Mouse (Mus musculus): ENCODE measurements around the gene St6galnac5. TPM values are rescaled to one million over a fixed set of nuclear protein-coding genes. Genes with fewer than 3 reads are reported as not detected.
"Not testable (repeated sequence)": the region's sequence is repeated elsewhere in the genome, so short reads cannot be mapped to it uniquely, and the experiment has no call there.

The St6galnac5 gene
- polyA plus RNA-seq, 1 experiment, result not detected

DNA sequence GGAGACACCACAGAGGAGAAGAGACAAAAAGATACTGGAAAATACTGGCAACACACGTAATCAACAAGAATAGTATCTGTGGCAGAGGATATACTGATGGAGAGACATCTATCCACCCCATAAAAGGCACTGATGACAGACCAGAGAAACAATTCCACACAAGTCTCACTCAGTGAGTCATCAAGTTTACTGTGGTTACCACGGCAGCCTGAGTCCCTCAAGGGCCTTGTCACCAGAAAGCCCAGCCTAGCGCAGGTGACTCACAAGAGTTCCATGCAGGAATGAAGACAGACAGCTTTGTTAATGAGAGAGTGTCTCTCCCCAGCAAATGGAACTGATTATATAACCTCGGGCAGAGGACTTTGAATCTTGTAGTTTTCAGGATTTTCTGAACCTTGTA, 168.1 kb downstream of the St6galnac5 start:
- Histone ChIP-seq H3K9ac (ENCODE audit: low read depth, poor library complexity, severe bottlenecking) (no peak overlapping the region), H3K36me3 (ENCODE audit: control insufficient read depth, insufficient read depth, low read length, poor library complexity, severe bottlenecking) (no peaks in the 10 kb centered on the region), H3K27me3 (ENCODE audit: control insufficient read depth, insufficient read depth, low read length, poor library complexity, severe bottlenecking) (no peaks in the 10 kb centered on the region), H3K4me1 (ENCODE audit: control insufficient read depth, insufficient read depth, low read length) (no peaks in the 10 kb centered on the region), H3K4me3 (ENCODE audit: low read depth, low read length) (no peak overlapping the region), H3K9me3 (replicated peaks; ENCODE audit: control insufficient read depth, insufficient read depth, low read length, poor library complexity, severe bottlenecking) (peaks cover 11% of the 10 kb centered on the region), H3K27ac (ENCODE audit: insufficient read depth, low read length) (no peak overlapping the region)
- TF ChIP-seq CTCF (IDR thresholded peaks at IDR 0.05; ENCODE audit: low read depth, low read length) (no peak), POLR2A (IDR thresholded peaks at IDR 0.05; ENCODE audit: insufficient read depth, low read length) (no peak), EP300 (IDR thresholded peaks at IDR 0.05; ENCODE audit: insufficient read depth, low read depth, low read length) (no peak)

GRCm38 (mm10) chr3:152799738-152800431, 182.2 kb downstream of the St6galnac5 start:
- no peaks in the 10 kb centered on the region for H3K36me3 ChIP-seq (ENCODE audit: control insufficient read depth, insufficient read depth, low read length, poor library complexity, severe bottlenecking)
- H3K9ac ChIP-seq (ENCODE audit: low read depth, poor library complexity, severe bottlenecking), result no peak overlapping the region
- H3K9me3 ChIP-seq (replicated peaks; ENCODE audit: control insufficient read depth, insufficient read depth, low read length, poor library complexity, severe bottlenecking), result peaks cover 6% of the 10 kb centered on the region
- H3K27ac ChIP-seq (ENCODE audit: insufficient read depth, low read length), result no peak overlapping the region
- no peaks in the 10 kb centered on the region for H3K4me1 ChIP-seq (ENCODE audit: control insufficient read depth, insufficient read depth, low read length)
- no peak overlapping the region for H3K4me3 ChIP-seq (ENCODE audit: low read depth, low read length)
- no peaks in the 10 kb centered on the region for H3K27me3 ChIP-seq (ENCODE audit: control insufficient read depth, insufficient read depth, low read length, poor library complexity, severe bottlenecking)
- TF ChIP-seq POLR2A (IDR thresholded peaks at IDR 0.05; ENCODE audit: insufficient read depth, low read length), result no peak
- TF ChIP-seq EP300 (IDR thresholded peaks at IDR 0.05; ENCODE audit: insufficient read depth, low read depth, low read length), result no peak
- no peak for TF ChIP-seq CTCF (IDR thresholded peaks at IDR 0.05; ENCODE audit: low read depth, low read length)

GRCm38 (mm10) chr3:152797354-152797753, 184.7 kb downstream of the St6galnac5 start:
- Histone ChIP-seq H3K9me3 (replicated peaks; ENCODE audit: control insufficient read depth, insufficient read depth, low read length, poor library complexity, severe bottlenecking) (peaks cover 6% of the 10 kb centered on the region), H3K4me3 (ENCODE audit: low read depth, low read length) (no peak overlapping the region), H3K27me3 (ENCODE audit: control insufficient read depth, insufficient read depth, low read length, poor library complexity, severe bottlenecking) (no peaks in the 10 kb centered on the region), H3K4me1 (ENCODE audit: control insufficient read depth, insufficient read depth, low read length) (no peaks in the 10 kb centered on the region), H3K9ac (ENCODE audit: low read depth, poor library complexity, severe bottlenecking) (no peak overlapping the region), H3K27ac (ENCODE audit: insufficient read depth, low read length) (no peak overlapping the region), H3K36me3 (ENCODE audit: control insufficient read depth, insufficient read depth, low read length, poor library complexity, severe bottlenecking) (no peaks in the 10 kb centered on the region)
- no peak for TF ChIP-seq POLR2A (IDR thresholded peaks at IDR 0.05; ENCODE audit: insufficient read depth, low read length)

- H3K36me3 ChIP-seq (ENCODE audit: control insufficient read depth, insufficient read depth, low read length, poor library complexity, severe bottlenecking), result no peaks in the 10 kb centered on the region
- H3K9me3 ChIP-seq (replicated peaks; ENCODE audit: control insufficient read depth, insufficient read depth, low read length, poor library complexity, severe bottlenecking), result peaks cover 6% of the 10 kb centered on the region; the same call in 1 of the 2 replicates
- H3K9ac ChIP-seq (ENCODE audit: low read depth, poor library complexity, severe bottlenecking), result no peak overlapping the region
- no peaks in the 10 kb centered on the region for H3K27me3 ChIP-seq (ENCODE audit: control insufficient read depth, insufficient read depth, low read length, poor library complexity, severe bottlenecking)
- no peak overlapping the region for H3K4me3 ChIP-seq (ENCODE audit: low read depth, low read length)
- no peaks in the 10 kb centered on the region for H3K4me1 ChIP-seq (ENCODE audit: control insufficient read depth, insufficient read depth, low read length)
- no peak for TF ChIP-seq CTCF (IDR thresholded peaks at IDR 0.05; ENCODE audit: low read depth, low read length)
- no peak for TF ChIP-seq POLR2A (IDR thresholded peaks at IDR 0.05; ENCODE audit: insufficient read depth, low read length)
- TF ChIP-seq EP300 (IDR thresholded peaks at IDR 0.05; ENCODE audit: insufficient read depth, low read depth, low read length), result no peak
- no peak overlapping the region for H3K27ac ChIP-seq (ENCODE audit: insufficient read depth, low read length)
Observed at GRCm38 (mm10) chr3:152796216-152796615, 185.8 kb downstream of the St6galnac5 start.

GRCm38 (mm10) chr3:152793006-152793405, 189.0 kb downstream of the St6galnac5 start:
- no peaks in the 10 kb centered on the region for H3K4me1 ChIP-seq (ENCODE audit: control insufficient read depth, insufficient read depth, low read length)
- no peaks in the 10 kb centered on the region for H3K27me3 ChIP-seq (ENCODE audit: control insufficient read depth, insufficient read depth, low read length, poor library complexity, severe bottlenecking)
- TF ChIP-seq EP300 (IDR thresholded peaks at IDR 0.05; ENCODE audit: insufficient read depth, low read depth, low read length) (no peak), POLR2A (IDR thresholded peaks at IDR 0.05; ENCODE audit: insufficient read depth, low read length) (no peak), CTCF (IDR thresholded peaks at IDR 0.05; ENCODE audit: low read depth, low read length) (no peak)
- no peak overlapping the region for H3K4me3 ChIP-seq (ENCODE audit: low read depth, low read length)
- H3K9me3 ChIP-seq (replicated peaks; ENCODE audit: control insufficient read depth, insufficient read depth, low read length, poor library complexity, severe bottlenecking), result no peaks in the 10 kb centered on the region
- no peak overlapping the region for H3K27ac ChIP-seq (ENCODE audit: insufficient read depth, low read length)
- no peaks in the 10 kb centered on the region for H3K36me3 ChIP-seq (ENCODE audit: control insufficient read depth, insufficient read depth, low read length, poor library complexity, severe bottlenecking)
- no peak overlapping the region for H3K9ac ChIP-seq (ENCODE audit: low read depth, poor library complexity, severe bottlenecking)

DNA sequence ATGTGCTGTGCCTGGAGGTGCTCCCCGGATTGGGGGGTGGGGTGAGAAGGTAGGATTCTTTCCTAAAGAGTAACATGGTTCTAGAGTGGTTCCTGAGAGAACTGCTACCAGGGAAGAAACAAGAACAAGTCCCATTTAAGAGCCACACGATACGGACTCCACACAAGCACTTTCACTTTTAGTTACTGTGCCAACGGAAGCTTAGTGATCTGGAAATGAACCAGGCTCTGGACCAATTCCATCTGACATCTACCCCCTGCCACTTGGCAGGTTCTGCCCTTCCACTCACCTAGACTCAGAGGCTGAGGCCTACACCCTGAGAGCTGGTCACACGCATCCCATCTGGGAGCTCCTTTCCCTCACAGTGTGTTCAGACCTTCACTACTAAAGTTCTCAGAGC, 189.4 kb downstream of the St6galnac5 start:
- H3K27ac ChIP-seq (ENCODE audit: insufficient read depth, low read length), result no peak overlapping the region
- no peaks in the 10 kb centered on the region for H3K36me3 ChIP-seq (ENCODE audit: control insufficient read depth, insufficient read depth, low read length, poor library complexity, severe bottlenecking)
- no peaks in the 10 kb centered on the region for H3K27me3 ChIP-seq (ENCODE audit: control insufficient read depth, insufficient read depth, low read length, poor library complexity, severe bottlenecking)
- TF ChIP-seq POLR2A (IDR thresholded peaks at IDR 0.05; ENCODE audit: insufficient read depth, low read length) (no peak), CTCF (IDR thresholded peaks at IDR 0.05; ENCODE audit: low read depth, low read length) (no peak), EP300 (IDR thresholded peaks at IDR 0.05; ENCODE audit: insufficient read depth, low read depth, low read length) (no peak)
- no peaks in the 10 kb centered on the region for H3K4me1 ChIP-seq (ENCODE audit: control insufficient read depth, insufficient read depth, low read length)
- H3K9ac ChIP-seq (ENCODE audit: low read depth, poor library complexity, severe bottlenecking), result no peak overlapping the region
- no peak overlapping the region for H3K4me3 ChIP-seq (ENCODE audit: low read depth, low read length)
- no peaks in the 10 kb centered on the region for H3K9me3 ChIP-seq (replicated peaks; ENCODE audit: control insufficient read depth, insufficient read depth, low read length, poor library complexity, severe bottlenecking)

- not testable (repeated sequence) for H3K27ac ChIP-seq (ENCODE audit: insufficient read depth, low read length); H3K4me3 ChIP-seq (ENCODE audit: low read depth, low read length); H3K9me3 ChIP-seq (replicated peaks; ENCODE audit: control insufficient read depth, insufficient read depth, low read length, poor library complexity, severe bottlenecking); H3K4me1 ChIP-seq (ENCODE audit: control insufficient read depth, insufficient read depth, low read length); H3K36me3 ChIP-seq (ENCODE audit: control insufficient read depth, insufficient read depth, low read length, poor library complexity, severe bottlenecking); H3K9ac ChIP-seq (ENCODE audit: low read depth, poor library complexity, severe bottlenecking); H3K27me3 ChIP-seq (ENCODE audit: control insufficient read depth, insufficient read depth, low read length, poor library complexity, severe bottlenecking)
Observed at GRCm38 (mm10) chr3:152788301-152788953, 193.6 kb downstream of the St6galnac5 start.

GRCm38 (mm10) chr3:152784353-152784752, 197.7 kb downstream of the St6galnac5 start:
- H3K27me3 ChIP-seq (ENCODE audit: control insufficient read depth, insufficient read depth, low read length, poor library complexity, severe bottlenecking); H3K36me3 ChIP-seq (ENCODE audit: control insufficient read depth, insufficient read depth, low read length, poor library complexity, severe bottlenecking); H3K9ac ChIP-seq (ENCODE audit: low read depth, poor library complexity, severe bottlenecking); H3K9me3 ChIP-seq (replicated peaks; ENCODE audit: control insufficient read depth, insufficient read depth, low read length, poor library complexity, severe bottlenecking); H3K4me3 ChIP-seq (ENCODE audit: low read depth, low read length); H3K27ac ChIP-seq (ENCODE audit: insufficient read depth, low read length); H3K4me1 ChIP-seq (ENCODE audit: control insufficient read depth, insufficient read depth, low read length): not testable (repeated sequence)

All from ES-Bruce4 (cell line).